Mouse (Mus musculus): ENCODE data around the gene Clcf1. TPM values are rescaled to one million over a fixed set of nuclear protein-coding genes. Genes with fewer than 3 reads are reported as not detected.

Clcf1 gene
- total and polyA plus RNA-seq, 3 experiments, result 0.42 to 2.3 TPM; not detected in 1

DNA sequence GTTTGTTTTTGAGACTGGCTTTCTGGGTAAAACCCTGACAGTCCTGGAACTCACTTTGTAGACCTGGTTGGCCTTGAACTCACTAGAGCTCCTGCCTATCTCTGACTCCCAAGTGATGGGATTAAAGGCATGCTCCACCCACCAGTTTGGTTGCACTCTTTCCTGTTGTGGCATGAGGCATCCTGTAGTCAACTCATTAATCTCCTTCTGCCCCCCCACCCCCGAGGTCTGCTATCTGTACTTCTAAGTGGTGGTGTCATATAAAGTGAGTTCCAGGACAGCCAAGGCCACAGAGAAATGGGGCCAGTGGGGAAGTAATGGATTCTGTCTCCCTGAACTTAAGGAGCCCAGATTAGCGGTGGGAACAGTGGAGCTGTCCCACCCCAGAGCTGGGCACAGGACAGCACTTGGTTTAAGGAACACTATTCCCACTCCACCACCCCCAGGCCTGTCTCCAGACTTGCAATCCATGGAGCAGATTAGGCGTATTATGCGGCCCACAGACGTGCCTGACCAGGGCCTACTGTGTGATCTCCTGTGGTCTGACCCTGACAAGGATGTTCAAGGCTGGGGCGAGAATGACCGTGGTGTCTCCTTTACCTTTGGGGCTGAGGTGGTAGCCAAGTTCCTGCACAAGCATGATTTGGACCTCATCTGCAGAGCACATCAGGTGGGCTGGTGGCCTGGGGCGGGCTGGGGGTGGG, 19.9 kb upstream of the Clcf1 start:
- no peak overlapping the region for H3K9ac ChIP-seq (ENCODE audit: control insufficient read depth, low read depth, low read length, poor library complexity, severe bottlenecking)
- H3K79me2 ChIP-seq (ENCODE audit: control insufficient read depth, insufficient read depth, low read length, poor library complexity), result peaks cover 28% of the 10 kb centered on the region
- H3K9me3 ChIP-seq (replicated peaks; ENCODE audit: insufficient read depth, low read length), result no peaks in the 10 kb centered on the region
- peaks cover 6 to 19% of the 10 kb centered on the region in 2 experiments; a peak in 3 of 4 replicates for H3K36me3 ChIP-seq (ENCODE audit: control insufficient read depth in 1 of 2, insufficient read depth in 2 of 2, low read length in 2 of 2)
- no peak for TF ChIP-seq HCFC1 (IDR thresholded peaks at IDR 0.05; ENCODE audit: low read depth, low read length)
- no peak for TF ChIP-seq MYB (IDR thresholded peaks at IDR 0.05; ENCODE audit: low read depth, low read length)
- TF ChIP-seq POLR2AphosphoS2 (IDR thresholded peaks at IDR 0.05; ENCODE audit: low read length), result peak; percentile 59; the same call in 1 of the 2 replicates
- TF ChIP-seq EP300 (IDR thresholded peaks at IDR 0.05; ENCODE audit: low read depth in 1 of 2, low read length in 2 of 2), result peak in 1 of 2 experiments; percentile 9; a peak in 1 of 4 replicates
- peak; percentile 27 to 44; a peak in 2 of 4 replicates for TF ChIP-seq POLR2A (IDR thresholded peaks at IDR 0.05; ENCODE audit: control insufficient read depth in 1 of 2, insufficient read depth in 1 of 2, low read depth in 1 of 2, low read length in 2 of 2, poor library complexity in 1 of 2)
- no peak overlapping the region for H3K4me3 ChIP-seq (ENCODE audit: control insufficient read depth in 1 of 2, insufficient read depth in 1 of 2, low read depth in 2 of 2, low read length in 2 of 2)
- H3K4me1 ChIP-seq (ENCODE audit: control insufficient read depth in 1 of 2, insufficient read depth in 2 of 2, low read length in 2 of 2), result peaks cover 6 to 20% of the 10 kb centered on the region in 2 experiments
- H3K27me3 ChIP-seq (ENCODE audit: control insufficient read depth in 1 of 2, insufficient read depth in 2 of 2, low read length in 2 of 2), result no peaks in the 10 kb centered on the region
- 0 out of 2 replicates have a peak overlapping the region, but pooled peaks have one; percentile 5 for H3K27ac ChIP-seq (ENCODE audit: control insufficient read depth, low read depth, low read length)
- DNase-seq (ENCODE audit: low read depth, low spot score), result peak; percentile 70

DNA sequence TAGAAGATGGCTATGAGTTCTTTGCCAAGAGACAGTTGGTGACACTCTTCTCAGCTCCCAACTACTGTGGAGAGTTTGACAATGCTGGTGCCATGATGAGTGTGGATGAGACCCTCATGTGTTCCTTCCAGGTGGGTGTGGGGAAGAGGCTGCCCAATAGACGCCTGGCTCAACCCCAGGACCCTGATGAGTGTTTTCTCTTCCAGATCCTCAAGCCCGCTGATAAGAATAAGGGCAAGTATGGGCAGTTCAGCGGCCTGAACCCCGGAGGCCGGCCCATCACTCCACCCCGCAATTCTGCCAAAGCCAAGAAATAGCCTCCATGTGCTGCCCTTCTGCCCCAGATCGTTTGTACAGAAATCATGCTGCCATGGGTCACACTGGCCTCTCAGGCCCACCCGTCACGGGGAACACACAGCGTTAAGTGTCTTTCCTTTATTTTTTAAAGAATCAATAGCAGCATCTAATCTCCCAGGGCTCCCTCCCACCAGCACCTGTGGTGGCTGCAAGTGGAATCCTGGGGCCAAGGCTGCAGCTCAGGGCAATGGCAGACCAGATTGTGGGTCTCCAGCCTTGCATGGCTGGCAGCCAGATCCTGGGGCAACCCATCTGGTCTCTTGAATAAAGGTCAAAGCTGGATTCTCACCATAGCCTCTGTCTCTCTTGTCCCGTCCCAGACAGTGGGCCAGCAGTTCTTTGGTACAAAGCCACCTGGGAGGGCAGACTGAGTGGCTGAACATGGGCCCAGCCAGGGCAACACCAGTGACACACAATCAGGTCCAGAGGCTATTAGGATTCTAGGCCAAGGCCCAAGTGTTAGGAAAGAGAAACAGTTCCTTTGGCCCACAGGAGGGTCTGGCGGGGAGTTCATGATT, 19.0 kb upstream of the Clcf1 start:
- Histone ChIP-seq H3K36me3 (ENCODE audit: control insufficient read depth in 1 of 2, insufficient read depth in 2 of 2, low read length in 2 of 2) (peaks cover 6 to 21% of the 10 kb centered on the region in 2 experiments; a peak in 3 of 4 replicates), H3K4me3 (ENCODE audit: control insufficient read depth in 1 of 2, insufficient read depth in 1 of 2, low read depth in 2 of 2, low read length in 2 of 2) (no peak overlapping the region), H3K27ac (ENCODE audit: control insufficient read depth, low read depth, low read length) (no peak overlapping the region), H3K27me3 (ENCODE audit: control insufficient read depth in 1 of 2, insufficient read depth in 2 of 2, low read length in 2 of 2) (no peaks in the 10 kb centered on the region), H3K79me2 (ENCODE audit: control insufficient read depth, insufficient read depth, low read length, poor library complexity) (peaks cover 29% of the 10 kb centered on the region), H3K9ac (ENCODE audit: control insufficient read depth, low read depth, low read length, poor library complexity, severe bottlenecking) (no peak overlapping the region), H3K9me3 (replicated peaks; ENCODE audit: insufficient read depth, low read length) (no peaks in the 10 kb centered on the region), H3K4me1 (ENCODE audit: control insufficient read depth in 1 of 2, insufficient read depth in 2 of 2, low read length in 2 of 2) (peaks cover 6 to 23% of the 10 kb centered on the region in 2 experiments)
- TF ChIP-seq POLR2AphosphoS2 (IDR thresholded peaks at IDR 0.05; ENCODE audit: low read length) (peak; percentile 33; the same call in 1 of the 2 replicates), GATA1 (IDR thresholded peaks at IDR 0.05; ENCODE audit: low read depth, low read length) (no peak), POLR2A (IDR thresholded peaks at IDR 0.05; ENCODE audit: control insufficient read depth in 1 of 2, insufficient read depth in 1 of 2, low read depth in 1 of 2, low read length in 2 of 2, poor library complexity in 1 of 2) (0 out of 4 replicates have a peak, but pooled peaks of 1 of the 2 experiments have one; percentile 36), MAX (IDR thresholded peaks at IDR 0.05; ENCODE audit: low read length) (no peak), ZMIZ1 (IDR thresholded peaks at IDR 0.05; ENCODE audit: low read depth, low read length) (peak; percentile 56; the same call in 1 of the 2 replicates), TAL1 (IDR thresholded peaks at IDR 0.05; ENCODE audit: low read length) (no peak), SIN3A (IDR thresholded peaks at IDR 0.05; ENCODE audit: low read length) (no peak), ZNF384 (IDR thresholded peaks at IDR 0.05; ENCODE audit: low read depth, low read length) (no peak), UBTF (IDR thresholded peaks at IDR 0.05; ENCODE audit: borderline replicate concordance, insufficient read depth, low read depth, low read length) (no peak), GABPA (IDR thresholded peaks at IDR 0.05; ENCODE audit: low read depth, low read length) (no peak)
- no peak for DNase-seq (ENCODE audit: low read depth, low spot score)

Measured in MEL (cell line).